Comparison of ENCODE assay signal across 15 mouse cellular contexts in the genomic region with DNA sequence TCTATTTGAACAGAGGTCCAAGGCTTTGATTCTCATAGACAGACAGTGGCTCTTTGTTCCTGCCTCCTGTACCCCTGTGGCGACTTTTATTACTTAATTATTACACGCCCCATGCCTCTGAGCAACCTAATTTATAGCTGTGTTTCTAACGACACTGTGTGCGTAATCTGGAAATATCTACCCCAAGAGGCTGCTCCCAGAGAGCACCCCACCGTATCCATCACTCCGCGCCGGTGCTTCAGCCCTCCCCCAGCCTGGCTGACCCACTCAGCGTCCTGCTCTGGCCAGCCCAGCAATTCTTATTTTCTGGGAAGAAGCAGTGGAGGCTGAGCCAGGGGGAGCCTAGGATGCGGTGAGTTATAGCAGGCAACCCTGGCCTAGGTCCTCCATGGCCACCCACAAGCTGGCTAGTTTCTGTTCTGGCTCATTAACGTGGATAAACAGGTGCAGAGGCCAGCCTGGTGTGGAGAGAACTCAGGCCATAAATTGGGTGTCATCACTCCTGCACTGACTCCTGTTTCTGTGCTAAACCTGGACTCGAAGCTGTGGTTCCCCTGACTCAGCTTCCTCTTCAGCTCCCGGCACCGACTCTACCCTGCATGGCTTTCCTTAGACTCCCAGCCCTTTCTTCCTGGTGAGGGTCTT. TPM values are rescaled to one million over a fixed set of nuclear protein-coding genes. Genes with fewer than 3 reads are reported as not detected.
A peak's percentile ranks its signal among the peaks of the same experiment; 100 is the strongest.
DNase-seq lines count a peak whose midpoint lies in the region; ATAC-seq and TF ChIP-seq lines count a peak whose summit lies in the region.
"Had no signal": no experiment of that assay in that cellular context is flagged by ENCODE, and none has a peak within 500 bp of the region (broad histone marks: within the 10 kb centered on the region; RNA-seq: fewer than 3 reads in every experiment).

No protein-coding gene starts in this region.

- ATAC-seq in forebrain, postnatal 0 days: no peak
- ATAC-seq in kidney, embryonic 16.5 days (ENCODE audit: low FRiP score, low TSS enrichment): peak; percentile 84
- ATAC-seq in hindbrain, embryonic 14.5 days (ENCODE audit: low FRiP score): peak; percentile 27; the same call in 1 of the 2 replicates
- peak; percentile 82 for ATAC-seq in neural tube, embryonic 13.5 days (ENCODE audit: low read depth)
- no peak for ATAC-seq in heart, embryonic 11.5 days (replicated peaks; ENCODE audit: insufficient number of reproducible peaks, low FRiP score, low TSS enrichment)
- ATAC-seq: liver, embryonic 12.5 days; midbrain, embryonic 16.5 days had no signal

- H3K27ac ChIP-seq in forebrain, embryonic 10.5 days: peak overlapping the region; percentile 53; the same call in 1 of the 2 replicates
- no peak overlapping the region for H3K27ac ChIP-seq in forebrain, postnatal 0 days (ENCODE audit: low read depth, low read length)
- H3K27ac ChIP-seq in kidney, embryonic 16.5 days (ENCODE audit: low read length): no peak overlapping the region
- H3K27ac ChIP-seq in hindbrain, embryonic 14.5 days: peak overlapping the region; percentile 68; the same call in 1 of the 2 replicates
- peak overlapping the region; percentile 69 for H3K27ac ChIP-seq in neural tube, embryonic 13.5 days (replicated peaks)
- H3K27ac ChIP-seq in heart, embryonic 11.5 days (ENCODE audit: low read depth, low read length): no peak overlapping the region
- H3K27ac ChIP-seq: liver, embryonic 12.5 days had no signal

- peaks cover 99% of the 10 kb centered on the region for H3K27me3 ChIP-seq in forebrain, embryonic 10.5 days (ENCODE audit: poor library complexity, severe bottlenecking)
- no peaks in the 10 kb centered on the region for H3K27me3 ChIP-seq in forebrain, postnatal 0 days (ENCODE audit: insufficient read depth, low read length)
- peaks cover 68% of the 10 kb centered on the region for H3K27me3 ChIP-seq in kidney, embryonic 16.5 days (ENCODE audit: insufficient read depth, low read length)
- peaks cover 11% of the 10 kb centered on the region; the same call in 1 of the 2 replicates for H3K27me3 ChIP-seq in hindbrain, embryonic 14.5 days (ENCODE audit: control insufficient read depth, insufficient read depth, low read length)
- H3K27me3 ChIP-seq in neural tube, embryonic 13.5 days: peaks cover 81% of the 10 kb centered on the region
- H3K27me3 ChIP-seq in heart, embryonic 11.5 days (ENCODE audit: control insufficient read depth, insufficient read depth, low read length): 0 out of 2 replicates have a peak, but pooled peaks cover 3% of the 10 kb centered on the region

- H3K4me1 ChIP-seq in forebrain, embryonic 10.5 days: peaks cover 46% of the 10 kb centered on the region
- no peaks in the 10 kb centered on the region for H3K4me1 ChIP-seq in forebrain, postnatal 0 days (ENCODE audit: insufficient read depth)
- H3K4me1 ChIP-seq in kidney, embryonic 16.5 days (ENCODE audit: insufficient read depth, low read length): peaks cover 17% of the 10 kb centered on the region
- peaks cover 8% of the 10 kb centered on the region for H3K4me1 ChIP-seq in hindbrain, embryonic 14.5 days (replicated peaks; ENCODE audit: control insufficient read depth, insufficient read depth, low read length)
- H3K4me1 ChIP-seq in neural tube, embryonic 13.5 days (replicated peaks): peaks cover 34% of the 10 kb centered on the region
- H3K4me1 ChIP-seq in heart, embryonic 11.5 days (ENCODE audit: control insufficient read depth, insufficient read depth, low read length): no peaks in the 10 kb centered on the region
- H3K4me1 ChIP-seq: liver, embryonic 12.5 days had no signal

- H3K9ac ChIP-seq in forebrain, postnatal 0 days: no peak overlapping the region
- no peak overlapping the region for H3K9ac ChIP-seq in kidney, embryonic 16.5 days (replicated peaks; ENCODE audit: low read length)
- H3K9ac ChIP-seq in hindbrain, embryonic 14.5 days: no peak overlapping the region
- H3K9ac ChIP-seq in neural tube, embryonic 13.5 days: peak overlapping the region; percentile 52
- H3K9ac ChIP-seq in heart, embryonic 11.5 days (ENCODE audit: low read depth, low read length): no peak overlapping the region
- H3K9ac ChIP-seq: liver, embryonic 12.5 days had no signal

- WGBS in forebrain, embryonic 10.5 days: 54% methylated on average over 14 of the region's 14 CpGs
- WGBS in forebrain, postnatal 0 days: 27% methylated on average over 14 of the region's 14 CpGs
- WGBS in kidney, embryonic 16.5 days: 9% methylated on average over 14 of the region's 14 CpGs
- 42% methylated on average over 14 of the region's 14 CpGs for WGBS in hindbrain, embryonic 14.5 days
- 4% methylated on average over 14 of the region's 14 CpGs for WGBS in neural tube, embryonic 13.5 days
- 71% methylated on average over 14 of the region's 14 CpGs for WGBS in heart, embryonic 11.5 days (ENCODE audit: insufficient replicate concordance)

- no peak for TF ChIP-seq CTCF in forebrain, postnatal 0 days (IDR thresholded peaks at IDR 0.05; ENCODE audit: low read depth)

- DNase-seq in forebrain, embryonic 10.5 days (ENCODE audit: extremely low spot score, low spot score): no peak
- no peak for DNase-seq in forebrain, postnatal 0 days
- DNase-seq in kidney, postnatal 36 days: no peak
- peak; percentile 44 for DNase-seq in hindbrain, embryonic 14.5 days (ENCODE audit: low spot score)
- DNase-seq in cerebellum, adult 18-20 months: no peak
- DNase-seq: heart, adult 11 months; heart, postnatal 10 days; kidney, postnatal 14 days; layer of hippocampus, postnatal 36 days; lung, postnatal 14 days had no signal

- no peaks in the 10 kb centered on the region for H3K36me3 ChIP-seq in forebrain, embryonic 10.5 days (replicated peaks)
- no peaks in the 10 kb centered on the region for H3K36me3 ChIP-seq in forebrain, postnatal 0 days (ENCODE audit: insufficient read depth)
- H3K36me3 ChIP-seq in kidney, embryonic 16.5 days (ENCODE audit: insufficient read depth, low read length): no peaks in the 10 kb centered on the region
- H3K36me3 ChIP-seq in hindbrain, embryonic 14.5 days (replicated peaks; ENCODE audit: control insufficient read depth, insufficient read depth): no peaks in the 10 kb centered on the region
- no peaks in the 10 kb centered on the region for H3K36me3 ChIP-seq in neural tube, embryonic 13.5 days
- H3K36me3 ChIP-seq in heart, embryonic 11.5 days (ENCODE audit: control insufficient read depth, insufficient read depth, low read length): no peaks in the 10 kb centered on the region
- H3K36me3 ChIP-seq: liver, embryonic 12.5 days had no signal

- no peak overlapping the region for H3K4me3 ChIP-seq in forebrain, embryonic 10.5 days
- H3K4me3 ChIP-seq in forebrain, postnatal 0 days (ENCODE audit: low read depth, low read length): no peak overlapping the region
- H3K4me3 ChIP-seq in kidney, embryonic 16.5 days (ENCODE audit: low read length): no peak overlapping the region
- H3K4me3 ChIP-seq in hindbrain, embryonic 14.5 days (replicated peaks; ENCODE audit: low read length): no peak overlapping the region
- H3K4me3 ChIP-seq in neural tube, embryonic 13.5 days: no peak overlapping the region
- H3K4me3 ChIP-seq in heart, embryonic 11.5 days (ENCODE audit: low read depth, low read length): no peak overlapping the region
- H3K4me3 ChIP-seq: liver, embryonic 12.5 days had no signal

- no peaks in the 10 kb centered on the region for H3K9me3 ChIP-seq in forebrain, embryonic 10.5 days
- H3K9me3 ChIP-seq in forebrain, postnatal 0 days (ENCODE audit: low read length): no peaks in the 10 kb centered on the region
- no peaks in the 10 kb centered on the region for H3K9me3 ChIP-seq in kidney, embryonic 16.5 days (ENCODE audit: low read length)
- no peaks in the 10 kb centered on the region for H3K9me3 ChIP-seq in hindbrain, embryonic 14.5 days (ENCODE audit: control insufficient read depth, low read length)
- no peaks in the 10 kb centered on the region for H3K9me3 ChIP-seq in neural tube, embryonic 13.5 days
- H3K9me3 ChIP-seq in heart, embryonic 11.5 days (replicated peaks; ENCODE audit: control insufficient read depth, low read length): no peaks in the 10 kb centered on the region
- H3K9me3 ChIP-seq: liver, embryonic 12.5 days had no signal

- no peak overlapping the region for H3K4me2 ChIP-seq in forebrain, postnatal 0 days (ENCODE audit: low read depth)
- no peak overlapping the region for H3K4me2 ChIP-seq in kidney, embryonic 16.5 days (replicated peaks; ENCODE audit: low read depth, low read length)
- no peak overlapping the region for H3K4me2 ChIP-seq in hindbrain, embryonic 14.5 days (replicated peaks)
- H3K4me2 ChIP-seq in neural tube, embryonic 13.5 days: peak overlapping the region; percentile 21; the same call in 1 of the 2 replicates
- H3K4me2 ChIP-seq in heart, embryonic 11.5 days: no peak overlapping the region
- H3K4me2 ChIP-seq: liver, embryonic 12.5 days had no signal

RNA-seq across cellular contexts. Expression of gene Barhl1, which starts 49.8 kb away (rescaled TPM):
- polyA plus RNA-seq in forebrain, embryonic 10.5 days (2016; fragmentation: Nextera tagmentation; extraction: Ambion mirVana): 0.17 and 0.74 TPM in 2 replicates
- 0.38 and 0.57 TPM in 2 replicates for total RNA-seq in forebrain, postnatal 0 days (2014; rRNA removed)
- polyA plus RNA-seq in forebrain, postnatal 0 days (2015; fragmentation: Nextera tagmentation; extraction: Ambion mirVana): 0.16 and 1.0 TPM in 2 replicates
- not detected in 2 replicates for polyA plus RNA-seq in kidney, embryonic 16.5 days (2015; fragmentation: Nextera tagmentation; extraction: Ambion mirVana)
- 25.9 and 28.7 TPM in 2 replicates for polyA plus RNA-seq in hindbrain, embryonic 14.5 days (2014; fragmentation: Nextera tagmentation; extraction: Ambion mirVana)
- 7.5 and 8.3 TPM in 2 replicates for polyA plus RNA-seq in neural tube, embryonic 13.5 days (2015; fragmentation: Nextera tagmentation; extraction: Ambion mirVana)
- not detected in 2 replicates for polyA plus RNA-seq in heart, embryonic 11.5 days (2014; fragmentation: Nextera tagmentation; extraction: Ambion mirVana)
- total RNA-seq: heart, postnatal 10 days; layer of hippocampus, postnatal 36 days had no signal
- polyA plus RNA-seq: liver, embryonic 12.5 days had no signal

Comparison
In these comparisons a context has a peak if more than half of its experiments do, and no peak if none do; other contexts are left out.
1. H3K27ac ChIP-seq: peak in forebrain, embryonic 10.5 days (single experiment), hindbrain, embryonic 14.5 days (single experiment) and neural tube, embryonic 13.5 days (single experiment); none in forebrain, postnatal 0 days (single experiment), kidney, embryonic 16.5 days (single experiment) and heart, embryonic 11.5 days (single experiment).
2. ATAC-seq: peak in kidney, embryonic 16.5 days (single experiment), hindbrain, embryonic 14.5 days (single experiment) and neural tube, embryonic 13.5 days (single experiment); none in forebrain, postnatal 0 days (single experiment) and heart, embryonic 11.5 days (single experiment).